Comparison of ENCODE assay signal across 8 mouse cellular contexts in genomic region chr13:54372665-54373064, GRCm38 (mm10). TPM values are rescaled to one million over a fixed set of nuclear protein-coding genes. Genes with fewer than 3 reads are reported as not detected.
DNase-seq lines count a peak whose midpoint lies in the region; ATAC-seq and TF ChIP-seq lines count a peak whose summit lies in the region.

No protein-coding gene starts in this region.

- H3K79me2 ChIP-seq in myocyte (ENCODE audit: control insufficient read depth, insufficient read depth) = no peaks in the 10 kb centered on the region

- no peak for TF ChIP-seq POLR2A in bone marrow macrophage, adult 2 months (IDR thresholded peaks at IDR 0.05; ENCODE audit: borderline replicate concordance, low read depth, low read length)
- no peak for TF ChIP-seq POLR2A in myocyte (IDR thresholded peaks at IDR 0.05; ENCODE audit: insufficient read length, low read depth)

- no peaks in the 10 kb centered on the region for H3K9me3 ChIP-seq in embryonic facial prominence, embryonic 15.5 days (replicated peaks)
- H3K9me3 ChIP-seq in hindbrain, postnatal 0 days (ENCODE audit: low read length) = no peaks in the 10 kb centered on the region
- H3K9me3 ChIP-seq in limb, embryonic 12.5 days = no peaks in the 10 kb centered on the region
- H3K9me3 ChIP-seq in stomach, postnatal 0 days (ENCODE audit: control insufficient read depth, low read length) = no peaks in the 10 kb centered on the region

- H3K9ac ChIP-seq in embryonic facial prominence, embryonic 15.5 days = no peak overlapping the region
- peak overlapping the region; percentile 73; the same call in 1 of the 2 replicates for H3K9ac ChIP-seq in hindbrain, postnatal 0 days (replicated peaks; ENCODE audit: low read length)
- H3K9ac ChIP-seq in limb, embryonic 12.5 days (replicated peaks) = no peak overlapping the region
- no peak overlapping the region for H3K9ac ChIP-seq in stomach, postnatal 0 days (ENCODE audit: low read length)

- H3K4me2 ChIP-seq in embryonic facial prominence, embryonic 15.5 days (replicated peaks) = peak overlapping the region; percentile 59
- H3K4me2 ChIP-seq in hindbrain, postnatal 0 days (ENCODE audit: low read depth, low read length) = peak overlapping the region; percentile 70
- peak overlapping the region; percentile 59 for H3K4me2 ChIP-seq in limb, embryonic 12.5 days
- H3K4me2 ChIP-seq in myocyte (ENCODE audit: low read depth) = no peak overlapping the region
- H3K4me2 ChIP-seq in stomach, postnatal 0 days (replicated peaks; ENCODE audit: low read depth) = no peak overlapping the region

- peak; percentile 53 for DNase-seq in CD4-positive, CD25-positive, alpha-beta regulatory T cell, adult 2 months (ENCODE audit: low read depth, low spot score)
- peak; percentile 90 for DNase-seq in hindbrain, postnatal 0 days (ENCODE audit: low spot score)
- DNase-seq in stomach, postnatal 0 days (ENCODE audit: low spot score) = peak; percentile 70

- no peak for TF ChIP-seq EP300 in stomach, postnatal 0 days (optimal IDR thresholded peaks at IDR 0.05)

- no peak for ATAC-seq in CD4-positive, CD25-positive, alpha-beta regulatory T cell, adult 4 months
- ATAC-seq in embryonic facial prominence, embryonic 15.5 days (ENCODE audit: insufficient number of reproducible peaks, low FRiP score, low TSS enrichment, low read depth) = no peak
- peak; percentile 38 for ATAC-seq in hindbrain, postnatal 0 days
- no peak for ATAC-seq in limb, embryonic 12.5 days (ENCODE audit: insufficient number of reproducible peaks, insufficient read depth, low FRiP score, low TSS enrichment, low read depth)
- peak; percentile 8; the same call in 1 of the 2 replicates for ATAC-seq in stomach, postnatal 0 days (ENCODE audit: low FRiP score, low TSS enrichment)

- peaks cover 17% of the 10 kb centered on the region for H3K27me3 ChIP-seq in embryonic facial prominence, embryonic 15.5 days
- no peaks in the 10 kb centered on the region for H3K27me3 ChIP-seq in hindbrain, postnatal 0 days (ENCODE audit: insufficient read depth, low read length)
- peaks cover 63% of the 10 kb centered on the region for H3K27me3 ChIP-seq in limb, embryonic 12.5 days
- no peaks in the 10 kb centered on the region for H3K27me3 ChIP-seq in myocyte (ENCODE audit: control insufficient read depth, insufficient read depth, insufficient read length)
- H3K27me3 ChIP-seq in stomach, postnatal 0 days (ENCODE audit: control insufficient read depth, insufficient read depth, low read length) = no peaks in the 10 kb centered on the region; the same call in 1 of the 2 replicates

- no peak overlapping the region for H3K4me3 ChIP-seq in bone marrow macrophage, adult 2 months (ENCODE audit: insufficient read depth, low read length)
- no peak overlapping the region for H3K4me3 ChIP-seq in embryonic facial prominence, embryonic 15.5 days (replicated peaks)
- peak overlapping the region; percentile 53 for H3K4me3 ChIP-seq in hindbrain, postnatal 0 days (ENCODE audit: low read length)
- no peak overlapping the region for H3K4me3 ChIP-seq in limb, embryonic 12.5 days (replicated peaks)
- no peak overlapping the region for H3K4me3 ChIP-seq in myocyte
- no peak overlapping the region for H3K4me3 ChIP-seq in stomach, postnatal 0 days (ENCODE audit: low read depth, low read length)

- WGBS in embryonic facial prominence, embryonic 15.5 days = 3% methylated on average over 16 of the region's 16 CpGs
- 2% methylated on average over 14 of the region's 16 CpGs for WGBS in hindbrain, postnatal 0 days
- WGBS in limb, embryonic 12.5 days = 4% methylated on average over 14 of the region's 16 CpGs
- 7% methylated on average over 10 of the region's 16 CpGs for WGBS in stomach, postnatal 0 days

- no peaks in the 10 kb centered on the region for H3K36me3 ChIP-seq in embryonic facial prominence, embryonic 15.5 days
- no peaks in the 10 kb centered on the region for H3K36me3 ChIP-seq in hindbrain, postnatal 0 days (ENCODE audit: insufficient read depth, low read length)
- H3K36me3 ChIP-seq in limb, embryonic 12.5 days = no peaks in the 10 kb centered on the region
- no peaks in the 10 kb centered on the region for H3K36me3 ChIP-seq in myocyte (ENCODE audit: control insufficient read depth, insufficient read depth)
- H3K36me3 ChIP-seq in stomach, postnatal 0 days (ENCODE audit: control insufficient read depth, insufficient read depth, low read length) = no peaks in the 10 kb centered on the region

- 0 out of 2 replicates have a peak, but pooled peaks cover 2% of the 10 kb centered on the region for H3K4me1 ChIP-seq in bone marrow macrophage, adult 2 months (ENCODE audit: control insufficient read depth, insufficient read depth, low read length)
- peaks cover 26% of the 10 kb centered on the region for H3K4me1 ChIP-seq in embryonic facial prominence, embryonic 15.5 days
- H3K4me1 ChIP-seq in hindbrain, postnatal 0 days (ENCODE audit: insufficient read depth, low read length) = peaks cover 14% of the 10 kb centered on the region
- peaks cover 31% of the 10 kb centered on the region for H3K4me1 ChIP-seq in limb, embryonic 12.5 days (replicated peaks)
- H3K4me1 ChIP-seq in stomach, postnatal 0 days (replicated peaks; ENCODE audit: control insufficient read depth, insufficient read depth) = 0 out of 2 replicates have a peak, but pooled peaks cover 2% of the 10 kb centered on the region

- peak; percentile 71 for TF ChIP-seq CTCF in bone marrow macrophage, adult 2 months (IDR thresholded peaks at IDR 0.05; ENCODE audit: low read depth, low read length)
- peak; percentile 91 for TF ChIP-seq CTCF in hindbrain, postnatal 0 days (IDR thresholded peaks at IDR 0.05; ENCODE audit: low read depth)
- TF ChIP-seq CTCF in stomach, postnatal 0 days (IDR thresholded peaks at IDR 0.05; ENCODE audit: low read depth) = peak; percentile 80

- no peak overlapping the region for H3K27ac ChIP-seq in bone marrow macrophage, adult 2 months (ENCODE audit: insufficient read depth, low read depth, low read length)
- H3K27ac ChIP-seq in embryonic facial prominence, embryonic 15.5 days (replicated peaks) = no peak overlapping the region
- H3K27ac ChIP-seq in hindbrain, postnatal 0 days = peak overlapping the region; percentile 88
- H3K27ac ChIP-seq in limb, embryonic 12.5 days = no peak overlapping the region
- no peak overlapping the region for H3K27ac ChIP-seq in stomach, postnatal 0 days (replicated peaks)

- H3ac ChIP-seq in myocyte (ENCODE audit: control insufficient read depth, insufficient read length) = no peak overlapping the region

TF ChIP-seq in myocyte, 11 proteins besides CTCF, POLR2A, EP300 and RAD21:
- TF ChIP-seq REST (IDR thresholded peaks at IDR 0.05; ENCODE audit: insufficient read depth, insufficient read length) (peak; percentile 10), TCF12 (IDR thresholded peaks at IDR 0.05; ENCODE audit: insufficient read depth, poor library complexity, severe bottlenecking) (no peak)

RNA-seq across cellular contexts. Expression of gene Cplx2, which starts 1.5 kb away (rescaled TPM):
- not detected for polyA plus RNA-seq in CD4-positive, CD25-positive, alpha-beta regulatory T cell, adult 4 months (2017; shearing (Covaris generic))
- polyA plus RNA-seq in bone marrow macrophage, adult 2 months (2012; ENCODE audit: insufficient read depth, insufficient read length, missing spikeins) = 0.16 TPM in 1 of 2 replicates, not detected in the other
- 7.7 and 8.2 TPM in 2 replicates for polyA plus RNA-seq in embryonic facial prominence, embryonic 15.5 days (2015; fragmentation: Nextera tagmentation; extraction: Ambion mirVana)
- 118 and 120 TPM in 2 replicates for total RNA-seq in hindbrain, postnatal 0 days (2014; rRNA removed)
- 46.2 and 47.4 TPM in 2 replicates for polyA plus RNA-seq in hindbrain, postnatal 0 days (2015; fragmentation: Nextera tagmentation; extraction: Ambion mirVana)
- 3.0 and 3.1 TPM in 2 replicates for polyA plus RNA-seq in limb, embryonic 12.5 days (2016; fragmentation: Nextera tagmentation; extraction: Ambion mirVana)
- 5.2 TPM for polyA plus RNA-seq in myocyte (2012; fragmentation: generic; extraction: Trizol)
- 1.8 and 1.9 TPM in 2 replicates for polyA plus RNA-seq in stomach, postnatal 0 days (2015; fragmentation: Nextera tagmentation; extraction: Ambion mirVana)

Comparison
In these comparisons a context has a peak if more than half of its experiments do, and no peak if none do; other contexts are left out.
1. ATAC-seq: peak in hindbrain, postnatal 0 days (single experiment) and stomach, postnatal 0 days (single experiment); none in CD4-positive, CD25-positive, alpha-beta regulatory T cell, adult 4 months (single experiment), embryonic facial prominence, embryonic 15.5 days (single experiment) and limb, embryonic 12.5 days (single experiment).
2. H3K4me2 ChIP-seq: peak in embryonic facial prominence, embryonic 15.5 days (single experiment), hindbrain, postnatal 0 days (single experiment) and limb, embryonic 12.5 days (single experiment); none in myocyte (single experiment) and stomach, postnatal 0 days (single experiment).
3. Peak in every context shown above with its lines, with median percentiles within 50 percentile points of each other: DNase-seq and CTCF ChIP-seq.